Mouse (Mus musculus): ENCODE data around the gene Asb2.

DNA sequence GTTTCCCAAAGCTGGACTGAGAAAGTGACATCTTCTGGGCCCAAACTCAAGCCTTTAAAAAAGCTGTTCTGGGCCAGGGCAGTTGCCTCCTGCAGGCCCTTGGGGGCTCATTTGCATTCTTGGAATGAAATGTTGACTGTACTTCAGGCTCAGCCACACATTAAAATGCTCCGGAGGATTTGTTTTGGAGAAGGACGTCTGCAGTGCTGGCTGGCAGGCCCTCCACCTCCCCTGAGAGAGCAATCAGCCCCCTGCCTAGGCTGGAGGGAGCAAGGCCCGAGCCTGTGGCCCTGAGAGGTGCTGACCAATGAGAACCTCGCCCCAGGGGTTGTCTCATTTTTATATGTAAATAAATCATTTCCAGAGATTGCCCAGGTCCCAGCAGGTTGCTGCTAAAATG, 59.5 kb downstream of the Asb2 start:
- no peak for TF ChIP-seq HCFC1 (IDR thresholded peaks at IDR 0.05; ENCODE audit: borderline replicate concordance, insufficient read depth, low read length)
- no peak for TF ChIP-seq ZNF384 (IDR thresholded peaks at IDR 0.05; ENCODE audit: low read depth, low read length)
- TF ChIP-seq ZC3H11A (IDR thresholded peaks at IDR 0.05; ENCODE audit: borderline replicate concordance, low read depth, low read length): no peak
- no peak for TF ChIP-seq MAFK (IDR thresholded peaks at IDR 0.05; ENCODE audit: insufficient read depth, low read depth, low read length)

Measured in ES-E14 (cell line).